Mouse (Mus musculus): ENCODE results near the gene Angel2. TPM values are rescaled to one million over a fixed set of nuclear protein-coding genes. Genes with fewer than 3 reads are reported as not detected.

The Angel2 gene
- total RNA-seq (2023), result 66.6 TPM

GRCm38 (mm10) chr1:190924812-190925211, at the start of gene Angel2:
Gene Angel2 (plus strand): TSS chr1:190925112.

DNA sequence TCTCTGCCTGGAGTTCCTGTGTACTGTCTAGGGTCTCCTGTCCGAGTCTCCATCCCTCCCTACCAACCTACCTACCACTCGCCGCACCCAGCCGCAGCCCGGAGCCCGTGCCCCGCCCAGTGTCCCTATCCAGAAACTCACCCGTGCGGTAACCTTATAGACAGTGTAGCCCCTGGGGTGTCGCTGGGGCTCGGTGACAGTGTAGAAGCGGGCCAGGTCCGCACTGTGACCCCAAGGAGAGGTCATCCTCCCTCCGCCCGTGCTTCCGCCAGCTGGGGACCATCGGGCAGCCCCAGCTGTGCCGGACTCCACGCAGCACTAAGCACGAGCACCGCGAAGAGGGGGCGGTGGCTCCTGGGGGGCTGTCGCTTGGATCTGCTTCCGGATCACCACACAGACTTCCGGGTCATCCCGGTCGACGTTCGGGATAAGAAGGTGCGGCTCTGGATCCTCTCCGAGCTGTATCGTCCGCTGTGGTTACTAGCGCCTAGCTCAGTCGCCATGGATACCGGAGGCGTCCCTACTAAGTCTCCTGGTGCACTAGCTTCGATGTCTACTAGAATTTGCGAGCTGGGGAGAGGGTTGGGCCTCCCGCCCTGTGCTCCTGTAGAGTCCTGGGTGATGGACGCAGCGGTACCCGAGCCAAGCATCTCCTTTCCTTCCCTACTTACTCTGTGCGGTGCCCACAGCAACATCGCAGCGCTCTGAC, 13.3 kb upstream of the Angel2 start, which contains the start of gene Rps6kc1:
TSS of gene Rps6kc1 (minus strand) at position 356 of the 709 bp plus-strand sequence.

DNA sequence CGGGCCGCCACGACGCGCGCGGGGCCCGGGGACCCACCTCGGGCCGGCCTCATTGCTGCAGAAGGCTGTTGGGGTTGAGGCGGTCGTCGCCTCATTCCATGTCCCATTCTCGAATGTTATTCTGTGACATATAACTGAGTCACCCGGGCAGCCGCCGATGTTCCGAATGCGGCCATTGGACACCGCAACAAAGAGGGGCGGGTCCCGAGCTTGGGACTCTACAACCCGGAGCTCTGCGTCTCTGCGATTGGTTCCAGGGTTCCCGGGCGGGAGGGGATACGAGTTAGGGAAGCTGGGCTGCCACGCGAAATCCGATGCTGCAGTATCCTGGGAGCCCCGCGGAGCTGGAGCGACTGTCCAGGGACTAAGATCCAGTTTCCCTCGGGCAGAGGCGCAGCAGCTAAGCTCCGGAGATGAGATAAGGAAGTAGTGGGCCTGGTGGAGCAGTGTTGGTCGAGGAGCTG, 54.2 kb downstream of the Angel2 start, which contains the start of gene Vash2:
TSS of gene Vash2 (minus strand) at position 197 of the 464 bp plus-strand sequence.

Other genes starting within 250 kb of the Angel2 start
- gene Rps6kc1, start 13.3 kb upstream of the Angel2 start, total RNA-seq (2023), result 12.6 TPM
- not detected for gene Vash2, start 54.2 kb downstream of the Angel2 start, total RNA-seq (2023)
- 33.3 TPM for gene Flvcr1, start 101.0 kb downstream of the Angel2 start, total RNA-seq (2023)
- gene Spata45, start 111.5 kb downstream of the Angel2 start, total RNA-seq (2023), result not detected
- 11.8 TPM for gene Tatdn3, start 137.8 kb downstream of the Angel2 start, total RNA-seq (2023)
- 0.83 TPM for gene Nsl1, start 137.9 kb downstream of the Angel2 start, total RNA-seq (2023)
- gene Batf3, start 172.7 kb downstream of the Angel2 start, total RNA-seq (2023), result not detected
- gene Fam71a, start 239.7 kb downstream of the Angel2 start, total RNA-seq (2023), result not detected

Data from CD4-positive naive resting alpha-beta T cell, adult 57 days (primary cell).